Mouse (Mus musculus): ENCODE results near the gene Spo11. TPM values are rescaled to one million over a fixed set of nuclear protein-coding genes. Genes with fewer than 3 reads are reported as not detected.

Spo11 gene
- total RNA-seq, 2 experiments from 2014 or later, result not detected

DNA sequence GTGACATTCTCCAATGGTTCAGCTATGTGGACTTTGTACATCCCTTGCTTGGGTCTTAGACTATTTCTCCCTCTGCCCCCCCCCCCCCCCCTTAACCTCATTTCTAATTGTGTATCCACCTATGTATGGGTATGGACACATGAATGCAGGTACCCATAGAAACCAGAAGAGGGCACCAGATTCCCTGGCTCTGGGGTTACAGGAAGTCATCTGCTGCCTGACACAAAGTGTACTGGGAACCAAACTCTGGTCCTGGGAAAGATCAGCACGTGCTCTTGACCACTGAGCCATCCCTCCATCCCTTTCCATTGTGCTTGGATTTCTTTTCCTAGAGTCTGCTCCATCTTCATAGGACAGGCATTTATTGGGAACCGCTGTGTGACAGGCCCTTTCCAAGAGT lies 25.5 kb upstream of the Spo11 start:
- DNase-seq (ENCODE audit: extremely low spot score in 1 of 2, low spot score in 1 of 2), result no peak

DNA sequence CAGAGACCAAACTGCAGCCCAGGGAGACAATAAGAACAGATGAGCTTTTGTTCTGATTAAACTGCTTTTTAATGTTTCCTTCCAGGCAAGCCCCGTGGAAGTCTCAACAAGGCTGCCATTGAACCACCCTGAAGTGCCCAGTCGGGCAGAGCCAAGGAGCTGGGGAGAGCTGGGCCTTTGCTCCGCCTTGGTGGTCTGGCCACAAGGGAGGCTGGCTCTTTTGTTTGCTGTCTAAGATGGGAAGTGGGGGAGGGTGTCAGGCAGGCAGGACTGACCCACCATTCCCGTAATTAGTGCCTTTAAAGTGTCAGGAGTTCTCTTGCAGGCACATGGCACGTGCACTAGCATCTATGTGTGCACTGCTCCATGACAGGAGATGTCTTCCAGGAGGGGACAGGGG lies 18.9 kb upstream of the Spo11 start:
- no peak for DNase-seq (ENCODE audit: extremely low spot score in 1 of 2, low spot score in 1 of 2)

GRCm38 (mm10) chr2:172959006-172959768 lies 18.3 kb upstream of the Spo11 start:
- no peak for DNase-seq (ENCODE audit: extremely low spot score in 1 of 2, low spot score in 1 of 2)

DNA sequence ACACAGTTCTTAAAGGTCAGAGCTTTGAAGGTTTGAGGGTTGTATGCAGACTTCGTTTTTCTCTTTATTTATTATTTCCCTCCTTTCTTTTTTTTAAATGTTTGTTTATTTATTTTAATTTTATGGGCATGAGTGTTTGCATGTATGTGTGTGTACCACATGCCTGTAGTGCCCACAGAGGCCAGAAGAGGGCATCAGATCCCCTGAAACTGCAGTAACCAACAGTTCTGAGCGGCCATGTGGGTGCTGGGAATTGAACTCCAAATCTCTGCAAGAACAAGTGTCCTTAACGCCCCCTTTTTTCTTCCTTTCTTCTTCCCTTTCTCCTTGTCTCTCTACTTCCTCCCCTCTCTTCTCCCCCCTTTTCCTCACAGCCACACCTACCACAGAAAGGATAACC lies 17.1 kb upstream of the Spo11 start:
- DNase-seq (ENCODE audit: extremely low spot score in 1 of 2, low spot score in 1 of 2), result no peak

DNA sequence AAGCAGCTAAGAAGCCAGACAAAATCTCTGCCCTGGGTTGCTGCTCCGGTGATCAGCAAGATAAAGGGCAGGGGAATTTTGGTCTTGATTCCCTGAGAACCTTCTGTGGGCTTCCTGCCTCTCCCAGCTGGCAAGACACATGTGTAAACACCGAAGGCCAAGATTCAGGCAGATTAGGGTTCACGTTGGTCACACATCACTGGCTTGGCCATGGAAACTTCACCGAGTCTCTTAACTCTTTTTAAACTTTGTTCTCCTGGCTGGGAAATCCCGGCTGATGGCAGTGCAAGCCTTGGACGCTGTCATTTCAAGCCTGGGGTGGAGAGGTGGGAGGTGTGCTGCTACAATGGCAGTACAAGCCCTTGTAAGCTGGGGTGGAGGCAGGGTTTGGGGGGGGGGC lies 16.3 kb upstream of the Spo11 start:
- no peak for DNase-seq (ENCODE audit: extremely low spot score in 1 of 2, low spot score in 1 of 2)

- DNase-seq (ENCODE audit: extremely low spot score in 1 of 2, low spot score in 1 of 2), result no peak
These were observed 12.3 kb upstream of the Spo11 start for GRCm38 (mm10) chr2:172965249-172965648.

DNA sequence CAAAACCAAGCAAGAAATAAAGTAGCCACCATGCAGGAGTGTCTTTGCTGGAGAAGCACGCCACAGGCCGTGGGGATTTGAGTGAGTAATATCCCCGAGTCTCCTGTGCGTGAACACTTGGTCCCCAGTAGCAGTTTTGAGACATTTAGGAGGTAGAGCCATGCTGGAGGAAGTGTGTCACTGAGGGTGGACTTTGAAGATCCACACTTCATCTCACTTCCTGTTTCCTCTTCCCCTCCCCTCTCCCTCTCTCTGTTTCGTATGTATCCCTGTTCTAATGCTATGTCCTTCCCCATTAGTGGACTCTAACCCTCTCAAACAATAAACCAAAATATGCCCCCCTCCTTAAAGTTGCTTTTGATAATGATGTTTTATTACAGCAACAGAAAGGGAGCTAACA lies 11.0 kb upstream of the Spo11 start:
- DNase-seq (ENCODE audit: extremely low spot score in 1 of 2, low spot score in 1 of 2), result no peak

GRCm38 (mm10) chr2:172971865-172972264 lies 5.6 kb upstream of the Spo11 start:
- no peak for DNase-seq (ENCODE audit: extremely low spot score in 1 of 2, low spot score in 1 of 2)

DNA sequence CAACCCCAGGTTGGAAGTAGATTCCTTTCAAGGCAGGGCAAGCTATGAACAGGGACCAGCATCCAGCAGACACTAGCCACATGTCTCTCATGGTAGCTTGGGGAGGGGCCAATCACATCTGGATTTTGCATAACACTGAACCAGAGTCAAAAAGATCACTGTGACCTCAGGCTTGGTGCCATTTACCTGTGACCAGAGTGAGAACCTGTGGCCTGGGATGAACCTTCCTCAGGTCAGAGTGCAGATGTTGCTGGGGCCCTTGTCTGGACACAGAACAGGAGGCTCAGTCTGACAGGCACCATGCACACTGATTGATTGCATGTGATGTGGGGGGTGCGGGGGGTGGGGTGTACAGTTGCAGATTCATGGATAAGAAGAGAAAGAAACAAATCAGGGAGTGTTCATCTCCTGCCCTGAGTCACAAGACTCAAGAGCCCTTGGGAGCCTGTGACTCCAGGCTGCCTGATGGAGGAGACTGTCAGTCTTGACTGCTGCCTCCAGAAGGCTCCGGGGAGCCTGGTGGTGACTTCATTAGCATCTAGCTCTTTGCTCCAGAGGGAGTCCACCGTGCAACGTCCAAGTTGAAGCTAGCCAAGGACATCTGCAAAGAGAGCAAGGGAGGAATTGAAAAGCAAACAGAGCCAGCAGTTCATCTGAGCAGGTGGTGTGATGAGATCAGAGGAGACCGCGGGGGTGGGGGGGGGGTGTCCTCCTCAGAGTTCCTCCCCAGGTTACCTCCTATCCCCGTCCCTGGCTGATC lies 3.5 kb upstream of the Spo11 start:
- DNase-seq (ENCODE audit: extremely low spot score in 1 of 2, low spot score in 1 of 2), result no peak

DNA sequence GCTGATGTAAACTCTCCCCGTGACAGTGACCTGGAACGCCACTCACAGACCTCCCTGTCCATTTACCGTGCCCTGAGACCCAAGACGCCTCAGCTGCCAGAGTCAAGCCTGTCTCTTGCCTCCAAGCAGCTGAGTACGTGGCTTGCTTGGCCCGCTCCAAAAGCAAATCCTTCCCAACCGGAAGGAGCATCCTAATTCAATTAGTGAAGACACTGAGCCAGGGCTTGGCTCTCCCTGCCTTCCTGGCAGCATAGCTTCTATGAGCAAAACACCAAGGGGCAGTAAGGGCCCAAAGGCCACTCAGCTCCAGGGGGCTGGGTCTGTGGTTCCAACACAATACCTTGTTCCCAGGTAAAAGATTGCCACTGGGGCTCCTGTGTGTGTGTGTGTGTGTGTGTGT lies 2.8 kb upstream of the Spo11 start:
- no peak for DNase-seq (ENCODE audit: extremely low spot score in 1 of 2, low spot score in 1 of 2)

DNA sequence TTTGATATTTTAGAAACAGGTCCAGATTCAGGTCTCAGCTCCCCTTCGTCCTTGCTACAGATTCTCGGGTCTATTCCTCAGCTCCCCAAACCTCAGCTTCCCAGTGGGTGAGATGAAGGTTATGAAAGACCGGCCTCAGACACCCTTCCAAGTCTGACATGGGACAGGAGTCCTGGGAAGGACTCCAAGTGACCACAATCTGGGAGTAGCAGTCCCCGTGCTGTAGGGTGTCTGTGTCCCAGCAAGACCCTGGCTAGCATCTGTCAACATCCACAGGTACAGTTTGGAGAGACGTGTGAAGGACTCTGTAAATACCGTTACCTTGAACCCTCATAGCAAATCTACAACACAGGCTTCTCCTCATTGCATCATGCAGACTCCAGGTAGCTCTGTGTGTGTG lies 2.3 kb upstream of the Spo11 start:
- DNase-seq (ENCODE audit: extremely low spot score in 1 of 2, low spot score in 1 of 2), result no peak

DNA sequence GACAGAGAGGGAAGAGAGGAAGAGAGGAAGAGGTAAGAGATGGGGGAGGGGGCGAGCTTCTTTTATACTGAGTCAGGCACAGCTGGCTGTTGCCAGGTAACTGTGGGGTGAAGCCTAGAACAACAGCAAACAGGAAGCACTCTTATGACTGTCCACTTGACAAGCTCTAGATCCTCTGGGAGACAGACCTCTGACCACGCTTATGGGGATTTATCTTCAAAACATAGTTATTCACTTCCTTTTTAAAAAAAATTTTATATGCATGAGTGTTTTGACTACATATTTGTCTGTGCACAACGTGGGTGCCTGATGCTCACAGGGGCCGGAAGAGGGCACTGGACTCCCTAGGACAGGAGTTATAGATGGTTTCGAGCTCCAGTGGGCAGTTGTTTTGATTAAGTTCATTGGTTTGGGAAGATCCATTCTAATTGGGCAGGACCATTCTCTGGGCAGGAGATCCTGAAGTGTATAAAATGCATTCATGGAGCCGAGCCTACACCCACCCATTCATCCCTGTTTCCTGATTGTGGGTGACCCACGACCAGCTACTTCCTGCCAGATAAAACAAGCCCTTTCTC lies 750 bp upstream of the Spo11 start:
- no peak for DNase-seq (ENCODE audit: extremely low spot score in 1 of 2, low spot score in 1 of 2)

DNA sequence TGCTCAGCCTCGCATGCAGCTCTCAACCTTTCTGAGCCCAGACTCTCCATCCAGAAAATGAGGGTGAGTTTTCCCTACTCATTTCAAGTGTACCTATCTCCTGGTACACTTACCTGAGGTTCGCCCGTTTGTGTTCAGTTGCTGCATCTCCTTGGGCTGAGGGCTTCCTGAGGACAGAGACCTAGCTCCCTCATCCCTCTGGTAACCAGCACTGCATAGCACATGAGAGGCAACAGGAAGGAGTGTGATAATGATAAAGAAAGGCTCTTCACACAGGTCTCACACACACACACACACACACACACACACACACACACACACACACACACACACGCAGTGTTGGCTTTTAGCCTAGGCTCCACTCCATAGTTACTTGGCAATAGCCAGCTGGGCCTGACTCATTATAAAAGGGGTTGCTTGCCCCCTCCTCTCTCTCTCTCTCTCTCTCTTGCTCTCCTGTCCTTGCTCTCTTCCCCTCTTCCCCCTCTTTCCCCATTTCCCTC lies 682 bp downstream of the Spo11 start:
- no peak for DNase-seq (ENCODE audit: extremely low spot score in 1 of 2, low spot score in 1 of 2)

- DNase-seq (ENCODE audit: extremely low spot score in 1 of 2, low spot score in 1 of 2), result no peak
These were observed 2.3 kb downstream of the Spo11 start for GRCm38 (mm10) chr2:172979666-172980345.

GRCm38 (mm10) chr2:172982776-172983561 lies 5.5 kb downstream of the Spo11 start:
- no peak for DNase-seq (ENCODE audit: extremely low spot score in 1 of 2, low spot score in 1 of 2)

DNA sequence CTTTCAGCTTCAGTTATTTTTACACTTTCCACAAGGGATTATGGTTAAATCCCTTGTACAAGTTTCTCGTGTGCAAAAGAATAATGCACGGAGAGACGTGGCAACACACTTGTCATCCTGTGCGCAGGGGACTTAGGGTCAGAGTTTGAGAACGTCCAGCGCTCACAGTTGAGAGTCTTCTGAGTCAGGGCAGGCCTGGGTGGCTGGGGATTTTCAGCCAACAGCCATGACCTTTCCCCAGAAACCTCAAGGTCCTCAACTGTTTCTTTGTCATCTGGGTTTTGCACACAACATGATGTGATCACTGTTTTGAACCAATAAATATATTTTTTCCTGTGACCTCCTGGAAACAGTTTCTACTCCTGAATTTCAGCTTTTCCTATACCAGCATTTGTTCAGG lies 12.7 kb downstream of the Spo11 start:
- no peak for DNase-seq (ENCODE audit: extremely low spot score in 1 of 2, low spot score in 1 of 2)

DNA sequence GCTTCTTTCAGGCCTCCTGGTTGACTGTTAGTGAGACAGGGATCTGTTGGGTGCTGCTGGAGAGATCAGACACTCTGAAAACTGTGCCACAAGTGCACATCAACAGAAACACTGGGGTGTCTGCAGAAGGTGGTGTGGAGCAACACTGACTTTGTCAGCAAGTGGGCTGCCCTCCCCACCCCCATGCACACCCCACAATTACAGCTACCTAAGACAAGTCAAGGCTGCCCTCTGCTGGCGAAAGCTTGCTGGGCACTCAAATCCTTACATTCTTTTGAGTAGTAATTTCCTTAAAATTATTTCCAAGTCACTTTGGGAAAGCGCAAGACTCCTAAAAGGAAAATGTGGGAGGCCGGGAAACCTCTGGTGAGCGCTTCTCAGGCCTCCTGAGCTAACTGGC lies 18.7 kb downstream of the Spo11 start:
- DNase-seq (ENCODE audit: extremely low spot score in 1 of 2, low spot score in 1 of 2), result peak; percentile 62 to 94

GRCm38 (mm10) chr2:172997748-172998147 lies 20.2 kb downstream of the Spo11 start:
- no peak for DNase-seq (ENCODE audit: extremely low spot score in 1 of 2, low spot score in 1 of 2)

DNA sequence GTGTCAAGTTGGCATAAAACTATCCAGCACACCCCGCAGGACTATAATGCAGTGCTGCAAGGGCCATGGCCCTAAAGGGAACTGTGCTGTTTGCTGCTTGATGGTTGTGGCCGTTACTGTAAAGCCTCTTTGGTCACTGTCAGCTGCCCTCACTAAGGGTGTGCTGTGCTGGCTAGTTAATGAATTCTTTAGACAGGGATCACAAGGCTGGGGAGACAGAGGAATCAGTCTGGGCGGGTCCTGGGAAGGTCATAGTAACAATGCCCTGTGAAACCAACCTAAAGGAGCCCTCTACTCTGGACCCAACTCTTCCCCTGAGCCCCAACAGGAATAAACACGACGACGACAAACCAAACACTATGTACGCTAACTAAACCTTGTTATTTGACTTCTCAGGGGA lies 21.0 kb downstream of the Spo11 start:
- DNase-seq (ENCODE audit: extremely low spot score in 1 of 2, low spot score in 1 of 2), result no peak

GRCm38 (mm10) chr2:172999630-173000284 lies 22.3 kb downstream of the Spo11 start, which contains the start of gene Rae1:
Rae1 (plus strand) TSS chr2:173000117.
- DNase-seq (ENCODE audit: extremely low spot score in 1 of 2, low spot score in 1 of 2), result peak; percentile 99

Measured in layer of hippocampus, postnatal 25 days (tissue).